8 mouse cellular contexts compared by ENCODE assay signal in genomic region chr9:59617307-59617973, GRCm38 (mm10). TPM values are rescaled to one million over a fixed set of nuclear protein-coding genes. Genes with fewer than 3 reads are reported as not detected.
DNase-seq lines count a peak whose midpoint lies in the region; ATAC-seq lines count a peak whose summit lies in the region.

No protein-coding gene starts in this region.

- no peaks in the 10 kb centered on the region for H3K27me3 ChIP-seq in hindbrain, embryonic 16.5 days (replicated peaks; ENCODE audit: control insufficient read depth, insufficient read depth, low read length)
- no peaks in the 10 kb centered on the region for H3K27me3 ChIP-seq in midbrain, embryonic 10.5 days (ENCODE audit: low read depth, poor library complexity, severe bottlenecking)

- H3K4me3 ChIP-seq in hindbrain, embryonic 16.5 days (ENCODE audit: low read length) = peak overlapping the region; percentile 65
- H3K4me3 ChIP-seq in midbrain, embryonic 10.5 days = peak overlapping the region; percentile 92

- peak overlapping the region; percentile 76 for H3K4me2 ChIP-seq in hindbrain, embryonic 16.5 days (ENCODE audit: low read length)

- under 1% methylated on average over 43 of the region's 58 CpGs for WGBS in hindbrain, embryonic 16.5 days
- 1% methylated on average over 57 of the region's 58 CpGs for WGBS in midbrain, embryonic 10.5 days

- H3K36me3 ChIP-seq in hindbrain, embryonic 16.5 days (ENCODE audit: control insufficient read depth, insufficient read depth, low read length) = no peaks in the 10 kb centered on the region
- peaks cover 4% of the 10 kb centered on the region for H3K36me3 ChIP-seq in midbrain, embryonic 10.5 days

- ATAC-seq in hindbrain, embryonic 16.5 days = no peak

- peak; percentile 64 for DNase-seq in embryo, embryonic 10.5 days (ENCODE audit: low spot score)
- no peak for DNase-seq in embryo, embryonic 9.5 days (ENCODE audit: extremely low spot score)
- peak; percentile 56 for DNase-seq in thymus, postnatal 25 days
- no peak for DNase-seq in thymus, postnatal 0 days (ENCODE audit: low spot score)
- DNase-seq in midbrain, embryonic 10.5 days (ENCODE audit: low spot score) = no peak
- DNase-seq in urinary bladder, postnatal 25 days (ENCODE audit: low spot score) = no peak
- no peak for DNase-seq in left cerebral cortex, postnatal 14 days (ENCODE audit: low spot score in 2 of 2)

- no peaks in the 10 kb centered on the region for H3K9me3 ChIP-seq in hindbrain, embryonic 16.5 days (ENCODE audit: control insufficient read depth, low read length)
- no peaks in the 10 kb centered on the region for H3K9me3 ChIP-seq in midbrain, embryonic 10.5 days (replicated peaks)

- peak overlapping the region; percentile 90 for H3K27ac ChIP-seq in hindbrain, embryonic 16.5 days (ENCODE audit: low read depth, low read length)
- H3K27ac ChIP-seq in midbrain, embryonic 10.5 days (replicated peaks) = peak overlapping the region; percentile 95

- H3K9ac ChIP-seq in hindbrain, embryonic 16.5 days (ENCODE audit: low read depth, low read length) = peak overlapping the region; percentile 82

- intact Hi-C loops in left cerebral cortex, postnatal 14 days (cut with DNase I) = loop anchor here (2.0 kb wide), 1 partner anchor 39 kb away; the partner anchor contains the start of gene Pkm

- H3K4me1 ChIP-seq in hindbrain, embryonic 16.5 days (ENCODE audit: control insufficient read depth, insufficient read depth, low read depth, low read length) = peaks cover 18% of the 10 kb centered on the region
- H3K4me1 ChIP-seq in midbrain, embryonic 10.5 days = peaks cover 30% of the 10 kb centered on the region

RNA-seq across cellular contexts. Expression of gene Parp6, which starts 0.4 kb away (rescaled TPM):
- 23.7 and 25.2 TPM in 2 replicates for polyA plus RNA-seq in thymus, postnatal 0 days (2015; fragmentation: Nextera tagmentation; extraction: Ambion mirVana)
- polyA plus RNA-seq in hindbrain, embryonic 16.5 days (2015; fragmentation: Nextera tagmentation; extraction: Ambion mirVana) = 197 and 213 TPM in 2 replicates
- polyA plus RNA-seq in midbrain, embryonic 10.5 days (2016; fragmentation: Nextera tagmentation; extraction: Ambion mirVana) = 46.5 and 70.8 TPM in 2 replicates
- 100 to 1,000 TPM; 184 to 209 TPM for total RNA-seq in left cerebral cortex, postnatal 14 days (2021)

RNA-seq across cellular contexts. Expression of gene Pkm, which starts 38.7 kb away (rescaled TPM):
- polyA plus RNA-seq in thymus, postnatal 0 days (2015; fragmentation: Nextera tagmentation; extraction: Ambion mirVana) = 599 and 667 TPM in 2 replicates
- 1,087 and 1,130 TPM in 2 replicates for polyA plus RNA-seq in hindbrain, embryonic 16.5 days (2015; fragmentation: Nextera tagmentation; extraction: Ambion mirVana)
- 2,767 and 3,271 TPM in 2 replicates for polyA plus RNA-seq in midbrain, embryonic 10.5 days (2016; fragmentation: Nextera tagmentation; extraction: Ambion mirVana)
- 100 to 1,000 TPM; 876 TPM for total RNA-seq in left cerebral cortex, postnatal 14 days (2021)

RNA-seq across cellular contexts. Expression of gene Celf6, which starts 39.7 kb away (rescaled TPM):
- 0.08 TPM in 1 of 2 replicates, not detected in the other for polyA plus RNA-seq in thymus, postnatal 0 days (2015; fragmentation: Nextera tagmentation; extraction: Ambion mirVana)
- polyA plus RNA-seq in hindbrain, embryonic 16.5 days (2015; fragmentation: Nextera tagmentation; extraction: Ambion mirVana) = 46.6 and 52.6 TPM in 2 replicates
- 4.4 and 8.2 TPM in 2 replicates for polyA plus RNA-seq in midbrain, embryonic 10.5 days (2016; fragmentation: Nextera tagmentation; extraction: Ambion mirVana)
- 10 to 100 TPM; 27.1 to 28.5 TPM for total RNA-seq in left cerebral cortex, postnatal 14 days (2021)

Comparison
In these comparisons a context has a peak if more than half of its experiments do, and no peak if none do; other contexts are left out.
1. DNase-seq: peak in embryo, embryonic 10.5 days (single experiment) and thymus, postnatal 25 days (single experiment); none in embryo, embryonic 9.5 days (single experiment), thymus, postnatal 0 days (single experiment), midbrain, embryonic 10.5 days (single experiment), urinary bladder, postnatal 25 days (single experiment) and left cerebral cortex, postnatal 14 days (0 of 2).